Comparison of ENCODE assay signal across 8 mouse cellular contexts in the genomic region with DNA sequence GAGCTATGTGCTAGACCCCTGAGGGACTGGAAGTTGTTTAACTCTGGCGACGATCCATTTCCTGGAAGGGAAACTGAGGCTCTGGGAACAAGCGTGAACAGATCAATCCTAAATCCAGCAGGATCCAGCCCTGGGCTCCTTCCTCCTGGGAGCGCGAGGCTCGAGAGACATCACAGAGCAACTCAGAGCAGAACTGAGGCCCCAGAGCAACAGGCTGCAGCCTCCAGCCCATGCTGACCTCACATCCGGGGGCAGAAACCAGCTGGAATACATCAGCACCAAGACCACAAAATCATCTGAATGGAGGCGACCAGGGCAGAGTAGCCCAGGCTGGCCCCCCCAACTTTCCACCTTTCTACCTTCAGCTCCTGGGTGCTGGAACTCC. TPM values are rescaled to one million over a fixed set of nuclear protein-coding genes. Genes with fewer than 3 reads are reported as not detected.
DNase-seq lines count a peak whose midpoint lies in the region; ATAC-seq lines count a peak whose summit lies in the region.

No protein-coding gene starts in this region.

- H3K27ac ChIP-seq in embryonic facial prominence, embryonic 10.5 days (replicated peaks): peak overlapping the region; percentile 36
- H3K27ac ChIP-seq in forebrain, embryonic 15.5 days (replicated peaks): peak overlapping the region; percentile 19; the same call in 1 of the 2 replicates
- peak overlapping the region; percentile 38; the same call in 1 of the 2 replicates for H3K27ac ChIP-seq in kidney, embryonic 15.5 days
- peak overlapping the region; percentile 44 for H3K27ac ChIP-seq in midbrain, embryonic 13.5 days

- H3K4me2 ChIP-seq in forebrain, embryonic 15.5 days (replicated peaks): peak overlapping the region; percentile 29
- peak overlapping the region; percentile 49 for H3K4me2 ChIP-seq in kidney, embryonic 15.5 days
- H3K4me2 ChIP-seq in midbrain, embryonic 13.5 days (replicated peaks): peak overlapping the region; percentile 46

- 10% methylated on average over 8 of the region's 8 CpGs for WGBS in embryonic facial prominence, embryonic 10.5 days
- 8% methylated on average over 8 of the region's 8 CpGs for WGBS in forebrain, embryonic 15.5 days
- WGBS in kidney, embryonic 15.5 days: 10% methylated on average over 8 of the region's 8 CpGs
- WGBS in midbrain, embryonic 13.5 days: 12% methylated on average over 8 of the region's 8 CpGs

- peaks cover 41% of the 10 kb centered on the region for H3K4me1 ChIP-seq in embryonic facial prominence, embryonic 10.5 days
- peaks cover 38% of the 10 kb centered on the region for H3K4me1 ChIP-seq in forebrain, embryonic 15.5 days
- peaks cover 23% of the 10 kb centered on the region for H3K4me1 ChIP-seq in kidney, embryonic 15.5 days
- H3K4me1 ChIP-seq in midbrain, embryonic 13.5 days (replicated peaks): peaks cover 31% of the 10 kb centered on the region

- peaks cover 3% of the 10 kb centered on the region; the same call in 1 of the 2 replicates for H3K9me3 ChIP-seq in embryonic facial prominence, embryonic 10.5 days
- no peaks in the 10 kb centered on the region for H3K9me3 ChIP-seq in forebrain, embryonic 15.5 days
- H3K9me3 ChIP-seq in kidney, embryonic 15.5 days (replicated peaks): no peaks in the 10 kb centered on the region
- no peaks in the 10 kb centered on the region for H3K9me3 ChIP-seq in midbrain, embryonic 13.5 days

- no peaks in the 10 kb centered on the region for H3K36me3 ChIP-seq in embryonic facial prominence, embryonic 10.5 days (replicated peaks)
- H3K36me3 ChIP-seq in forebrain, embryonic 15.5 days: no peaks in the 10 kb centered on the region
- no peaks in the 10 kb centered on the region for H3K36me3 ChIP-seq in kidney, embryonic 15.5 days
- no peaks in the 10 kb centered on the region for H3K36me3 ChIP-seq in midbrain, embryonic 13.5 days

- H3K27me3 ChIP-seq in embryonic facial prominence, embryonic 10.5 days (replicated peaks; ENCODE audit: low read depth, poor library complexity, severe bottlenecking): peaks cover 71% of the 10 kb centered on the region
- H3K27me3 ChIP-seq in forebrain, embryonic 15.5 days: no peaks in the 10 kb centered on the region; the same call in 1 of the 2 replicates
- H3K27me3 ChIP-seq in kidney, embryonic 15.5 days: peaks cover 28% of the 10 kb centered on the region
- H3K27me3 ChIP-seq in midbrain, embryonic 13.5 days: peaks cover 34% of the 10 kb centered on the region

- peak overlapping the region; percentile 46 for H3K4me3 ChIP-seq in embryonic facial prominence, embryonic 10.5 days
- H3K4me3 ChIP-seq in forebrain, embryonic 15.5 days: no peak overlapping the region
- peak overlapping the region; percentile 9; the same call in 1 of the 2 replicates for H3K4me3 ChIP-seq in kidney, embryonic 15.5 days (replicated peaks)
- no peak overlapping the region for H3K4me3 ChIP-seq in midbrain, embryonic 13.5 days (replicated peaks)

- H3K9ac ChIP-seq in forebrain, embryonic 15.5 days (replicated peaks): no peak overlapping the region
- no peak overlapping the region for H3K9ac ChIP-seq in kidney, embryonic 15.5 days
- no peak overlapping the region; the same call in 1 of the 2 replicates for H3K9ac ChIP-seq in midbrain, embryonic 13.5 days (replicated peaks)

- no peak; the same call in none of the 2 replicates for ATAC-seq in forebrain, embryonic 15.5 days (replicated peaks)
- ATAC-seq in kidney, embryonic 15.5 days (replicated peaks; ENCODE audit: low FRiP score): peak; percentile 63; the same call in 1 of the 2 replicates
- ATAC-seq in midbrain, embryonic 13.5 days: peak; percentile 31
- no peak for ATAC-seq in cerebellum, adult (ENCODE audit: insufficient number of reproducible peaks, low FRiP score, low TSS enrichment)

- DNase-seq in embryonic facial prominence, embryonic 10.5 days (ENCODE audit: low spot score): peak; percentile 62
- no peak for DNase-seq in right cerebral cortex, postnatal 14 days
- DNase-seq in urinary bladder, postnatal 25 days (ENCODE audit: low spot score): no peak
- DNase-seq in layer of hippocampus, adult 9-10 months (ENCODE audit: low spot score): no peak

RNA-seq across cellular contexts. Expression of a gene that starts 29.8 kb away (rescaled TPM):
- polyA plus RNA-seq in embryonic facial prominence, embryonic 10.5 days (2016; fragmentation: Nextera tagmentation; extraction: Ambion mirVana): 2.3 and 3.8 TPM in 2 replicates
- 5.2 and 5.6 TPM in 2 replicates for polyA plus RNA-seq in forebrain, embryonic 15.5 days (2015; fragmentation: Nextera tagmentation; extraction: Ambion mirVana)
- 4.4 and 4.7 TPM in 2 replicates for polyA plus RNA-seq in kidney, embryonic 15.5 days (2015; fragmentation: Nextera tagmentation; extraction: Ambion mirVana)
- 5.1 and 6.1 TPM in 2 replicates for polyA plus RNA-seq in midbrain, embryonic 13.5 days (2015; fragmentation: Nextera tagmentation; extraction: Ambion mirVana)

Comparison
In these comparisons a context has a peak if more than half of its experiments do, and no peak if none do; other contexts are left out.
1. H3K4me3 ChIP-seq: peak in embryonic facial prominence, embryonic 10.5 days (single experiment) and kidney, embryonic 15.5 days (single experiment); none in forebrain, embryonic 15.5 days (single experiment) and midbrain, embryonic 13.5 days (single experiment).
2. ATAC-seq: peak in kidney, embryonic 15.5 days (single experiment) and midbrain, embryonic 13.5 days (single experiment); none in forebrain, embryonic 15.5 days (single experiment) and cerebellum, adult (single experiment).
3. Peak in every context shown above with its lines, with median percentiles within 50 percentile points of each other: H3K27ac ChIP-seq and H3K4me2 ChIP-seq.